Mouse (Mus musculus) ES-E14 (cell line): ENCODE data around the gene Epop. TPM values are rescaled to one million over a fixed set of nuclear protein-coding genes. Genes with fewer than 3 reads are reported as not detected.

Experiments used
- DNase-seq: peaks from one replicate; pipeline ENCODE4 v3.0.0-alpha.2; 2013; ENCODE audit warnings: low read depth, low spot score
- H3K27ac ChIP-seq: 2 replicates; pipeline ENCODE4 v1.5.1; 2012; ENCODE audit warnings: low read depth, mild to moderate bottlenecking, low read length, moderate library complexity, mixed read lengths; ENCODE audit not compliant: poor library complexity, insufficient read depth, severe bottlenecking
- H3K36me3 ChIP-seq: 2 replicates; pipeline ENCODE4 v1.6.1; 2012; ENCODE audit warnings: mild to moderate bottlenecking, low read length, moderate library complexity, mixed read lengths; ENCODE audit not compliant: control insufficient read depth, poor library complexity, insufficient read depth, severe bottlenecking
- H3K4me1 ChIP-seq, 2 experiments: fragments of 150-350 bp in 1 of 2; sonication (generic) in 1 of 2; 2 replicates each; pipeline ENCODE4 v1.6.1; 2012; ENCODE audit warnings: low read length in 2 of 2, mild to moderate bottlenecking in 1 of 2, mixed read lengths in 1 of 2; ENCODE audit not compliant: control insufficient read depth in 2 of 2, insufficient read depth in 2 of 2, poor library complexity in 1 of 2
- H3K4me3 ChIP-seq, 2 experiments: fragments of 150-350 bp in 1 of 2; sonication (generic) in 1 of 2; 2 replicates each; pipeline ENCODE4 v1.5.1; 2012; ENCODE audit warnings: low read length in 2 of 2, low read depth in 1 of 2, mild to moderate bottlenecking in 1 of 2, mixed read lengths in 1 of 2; ENCODE audit not compliant: insufficient read depth in 1 of 2, poor library complexity in 1 of 2, severe bottlenecking in 1 of 2
- H3K9ac ChIP-seq: 2 replicates; pipeline ENCODE4 v1.6.1; 2012; ENCODE audit warnings: low read depth, mild to moderate bottlenecking, low read length, mixed read lengths; ENCODE audit not compliant: poor library complexity, insufficient read depth, severe bottlenecking
- H3K9me3 ChIP-seq: fragments of 150-350 bp; sonication (generic); 2 replicates; pipeline ENCODE4 v1.6.1; 2012; ENCODE audit warnings: low read depth, mild to moderate bottlenecking, low read length; ENCODE audit not compliant: control insufficient read depth, insufficient read depth
- CHD2 ChIP-seq: IDR thresholded peaks from 2 replicates; pipeline ENCODE4 v1.6.1; 2014; ENCODE audit warnings: mild to moderate bottlenecking, low read depth, low read length, inconsistent platforms
- HCFC1 ChIP-seq: IDR thresholded peaks from 2 replicates; pipeline ENCODE4 v1.6.1; 2012; ENCODE audit warnings: low read length, inconsistent platforms, borderline replicate concordance; ENCODE audit not compliant: insufficient read depth
- MAFK ChIP-seq: IDR thresholded peaks from 2 replicates; pipeline ENCODE4 v1.6.1; 2014; ENCODE audit warnings: mild to moderate bottlenecking, low read depth, low read length, inconsistent platforms; ENCODE audit not compliant: insufficient read depth
- ZC3H11A ChIP-seq: IDR thresholded peaks from 2 replicates; pipeline ENCODE4 v1.6.1; 2012; ENCODE audit warnings: low read depth, mild to moderate bottlenecking, inconsistent platforms, low read length, borderline replicate concordance
- ZNF384 ChIP-seq: IDR thresholded peaks from 2 replicates; pipeline ENCODE4 v1.6.1; 2012; ENCODE audit warnings: low read depth, low read length, inconsistent platforms
- in situ Hi-C, 2 experiments: fragments of 600-800 bp; cut with MboI; formaldehyde crosslinking; loops; one replicate each; pipeline ENCODE4 v1.15.1; 2025; ENCODE audit warnings: low sequenced_read_pairs in 2 of 2, inconsistent platforms in 1 of 2; ENCODE audit not compliant: unreplicated experiment in 2 of 2
- total RNA-seq: library from RNA; depleted of rRNA; stranded (reverse); fragments of 300-350 nt; gene quantifications from 2 replicates; pipeline ENCODE4 v1.2.3, GENCODE M21; 2012

The Epop gene
- total RNA-seq, 1 experiment = 109 TPM

- H3K36me3 ChIP-seq = no peaks in the 10 kb centered on the region
- TF ChIP-seq CHD2 (no peak), MAFK (no peak), ZC3H11A (no peak), ZNF384 (no peak), HCFC1 (no peak)
- H3K9me3 ChIP-seq = no peaks in the 10 kb centered on the region
- no peak overlapping the region for H3K27ac ChIP-seq
- no peak for DNase-seq
- H3K4me1 ChIP-seq = peaks cover 1 to 4% of the 10 kb centered on the region in 2 experiments; a peak in 1 of 4 replicates
- peak overlapping the region in 1 of 2 experiments; percentile 24; a peak in 2 of 4 replicates for H3K4me3 ChIP-seq
- H3K9ac ChIP-seq = peak overlapping the region; percentile 24; the same call in 1 of the 2 replicates
- in situ Hi-C loops = no loop called here
Observed at GRCm38 (mm10) chr11:97590227-97590960, 39.1 kb downstream of the Epop start.

GRCm38 (mm10) chr11:97589216-97589615, 40.3 kb downstream of the Epop start:
- Histone ChIP-seq H3K4me3 (0 out of 4 replicates have a peak overlapping the region, but pooled peaks of 1 of the 2 experiments have one; percentile 18), H3K27ac (no peak overlapping the region), H3K4me1 (peaks cover 1 to 4% of the 10 kb centered on the region in 2 experiments; a peak in 1 of 4 replicates), H3K36me3 (no peaks in the 10 kb centered on the region), H3K9me3 (no peaks in the 10 kb centered on the region), H3K9ac (0 out of 2 replicates have a peak overlapping the region, but pooled peaks have one; percentile 0)
- no peak for TF ChIP-seq ZC3H11A
- TF ChIP-seq ZNF384 = no peak
- no peak for TF ChIP-seq CHD2
- TF ChIP-seq MAFK = no peak
- TF ChIP-seq HCFC1 = no peak
- DNase-seq = no peak
- in situ Hi-C loops = no loop called here

GRCm38 (mm10) chr11:97585932-97586331, 43.6 kb downstream of the Epop start:
- no peak for DNase-seq
- Histone ChIP-seq H3K36me3 (no peaks in the 10 kb centered on the region), H3K27ac (no peak overlapping the region), H3K4me3 (no peak overlapping the region), H3K9me3 (no peaks in the 10 kb centered on the region), H3K4me1 (peaks cover 0 to 6% of the 10 kb centered on the region in 2 experiments; a peak in 1 of 4 replicates), H3K9ac (no peak overlapping the region)
- in situ Hi-C loops = no loop called here
- TF ChIP-seq ZNF384 = no peak
- TF ChIP-seq ZC3H11A = no peak
- no peak for TF ChIP-seq CHD2
- TF ChIP-seq MAFK = no peak

- Histone ChIP-seq H3K4me3 (no peak overlapping the region), H3K4me1 (peaks cover 4 to 11% of the 10 kb centered on the region in 2 experiments; a peak in 3 of 4 replicates), H3K9me3 (no peaks in the 10 kb centered on the region), H3K9ac (no peak overlapping the region), H3K27ac (no peak overlapping the region), H3K36me3 (no peaks in the 10 kb centered on the region)
- in situ Hi-C loops = no loop called here
- TF ChIP-seq ZNF384 = no peak
- TF ChIP-seq HCFC1 = no peak
- no peak for DNase-seq
Observed at GRCm38 (mm10) chr11:97584476-97584875, 45.0 kb downstream of the Epop start.
